Mouse (Mus musculus) megakaryocyte, adult 5-6 weeks (primary cell): Measurements from ENCODE around the gene Klf12. TPM values are rescaled to one million over a fixed set of nuclear protein-coding genes. Genes with fewer than 3 reads are reported as not detected.

ENCODE experiments used
- ATAC-seq: 2 replicates; pipeline ENCODE4 v1.8.0; 2016; ENCODE audit warnings: mild to moderate bottlenecking, inconsistent platforms; ENCODE audit not compliant: poor library complexity, severe bottlenecking
- total RNA-seq, 2 experiments: library from RNA; stranded (forward) in 1 of 2; stranded (reverse) in 1 of 2; fragments of 153-499, 151-499 nt in 1 of 2; fragments of 221-1000, 200-1000 nt in 1 of 2; gene quantifications; 2 replicates each; pipeline versions ENCODE4 v1.2.3 to v1.2.4; 2015 to 2017

The Klf12 gene
- total RNA-seq, 2 experiments from 2014 or later = 0.11 TPM; not detected in 1

- no peak for ATAC-seq
These were observed 230.3 kb downstream of the Klf12 start for GRCm38 (mm10) chr14:100054150-100054549.

GRCm38 (mm10) chr14:100053456-100053855, 231.0 kb downstream of the Klf12 start:
- ATAC-seq = no peak

DNA sequence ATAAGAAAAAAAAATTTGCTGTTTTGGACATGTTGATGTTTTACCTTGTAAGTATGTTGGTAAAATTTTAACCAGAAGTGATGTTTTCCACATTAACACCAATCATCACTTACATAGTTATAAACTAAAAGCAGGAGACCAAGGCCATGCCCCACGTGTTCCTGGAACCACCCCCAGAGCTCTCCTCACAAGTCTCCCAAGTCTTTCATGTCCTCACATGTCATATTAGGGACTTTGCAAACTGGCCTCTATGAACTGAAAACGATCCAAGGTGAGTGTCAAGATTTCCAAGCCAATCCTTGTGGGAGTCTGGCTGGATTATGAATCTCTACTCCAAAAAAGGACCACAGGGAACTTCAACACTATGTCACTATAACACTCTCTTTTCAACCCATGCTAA, 231.6 kb downstream of the Klf12 start:
- no peak for ATAC-seq

DNA sequence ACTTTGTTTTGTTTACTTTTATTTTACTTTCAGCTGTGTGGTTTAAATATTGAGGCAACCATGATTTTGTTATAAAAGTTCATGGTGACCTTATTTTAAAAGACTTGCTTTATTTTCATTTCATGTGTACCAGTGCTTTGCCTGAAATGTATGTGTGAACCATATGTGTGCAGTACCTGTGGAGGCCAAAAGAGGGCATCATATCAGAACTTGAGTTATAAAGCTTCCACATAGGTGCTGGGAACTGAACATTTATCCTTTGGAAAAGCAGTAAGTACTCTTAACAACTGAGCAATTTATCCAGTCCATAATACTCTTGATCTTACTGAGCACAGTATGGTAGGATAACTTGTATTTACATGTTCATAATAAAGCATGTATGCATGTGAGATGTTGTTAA, 239.0 kb downstream of the Klf12 start:
- ATAC-seq = no peak

DNA sequence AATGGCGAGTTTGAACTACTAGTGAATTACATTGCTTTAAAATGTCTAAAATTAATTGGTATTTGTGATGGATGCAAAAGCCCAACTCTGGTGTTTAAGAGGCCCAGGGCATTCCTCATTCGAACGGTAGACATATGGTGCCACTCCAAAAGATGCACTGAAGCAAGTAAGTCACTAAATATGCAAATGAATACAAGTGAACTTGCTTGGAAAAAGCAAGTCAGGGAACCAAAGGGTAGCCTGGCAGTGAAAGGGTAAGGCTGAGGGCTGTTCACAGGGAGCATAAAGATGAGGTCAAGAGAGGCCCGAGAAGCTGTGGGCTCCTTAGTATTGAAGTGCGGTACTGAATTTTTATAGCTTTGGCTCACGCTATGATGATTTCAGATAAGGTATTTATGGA, 242.7 kb downstream of the Klf12 start:
- ATAC-seq = no peak

DNA sequence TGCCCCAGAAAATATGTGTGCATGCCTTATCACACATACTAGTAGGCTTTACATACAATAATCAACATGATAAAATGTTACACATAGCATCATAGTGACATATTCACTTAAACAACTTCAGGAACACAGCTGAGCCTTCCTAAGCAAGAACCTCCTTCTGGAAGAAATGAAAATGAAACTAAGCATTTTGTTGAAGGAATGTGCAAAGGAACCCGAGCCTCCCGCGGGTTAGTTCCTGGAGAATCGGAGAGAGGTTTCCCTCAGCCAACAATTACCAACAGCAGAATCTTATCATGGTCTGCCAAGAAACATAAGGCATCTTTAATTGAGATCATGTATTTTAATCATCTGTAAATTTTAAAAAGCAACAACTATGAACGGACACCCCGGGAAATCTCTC, 257.8 kb downstream of the Klf12 start:
- no peak for ATAC-seq

- peak; percentile 52 for ATAC-seq
These were observed 267.3 kb downstream of the Klf12 start for GRCm38 (mm10) chr14:100017219-100017618.

GRCm38 (mm10) chr14:100010525-100010924, 274.0 kb downstream of the Klf12 start:
- no peak for ATAC-seq

DNA sequence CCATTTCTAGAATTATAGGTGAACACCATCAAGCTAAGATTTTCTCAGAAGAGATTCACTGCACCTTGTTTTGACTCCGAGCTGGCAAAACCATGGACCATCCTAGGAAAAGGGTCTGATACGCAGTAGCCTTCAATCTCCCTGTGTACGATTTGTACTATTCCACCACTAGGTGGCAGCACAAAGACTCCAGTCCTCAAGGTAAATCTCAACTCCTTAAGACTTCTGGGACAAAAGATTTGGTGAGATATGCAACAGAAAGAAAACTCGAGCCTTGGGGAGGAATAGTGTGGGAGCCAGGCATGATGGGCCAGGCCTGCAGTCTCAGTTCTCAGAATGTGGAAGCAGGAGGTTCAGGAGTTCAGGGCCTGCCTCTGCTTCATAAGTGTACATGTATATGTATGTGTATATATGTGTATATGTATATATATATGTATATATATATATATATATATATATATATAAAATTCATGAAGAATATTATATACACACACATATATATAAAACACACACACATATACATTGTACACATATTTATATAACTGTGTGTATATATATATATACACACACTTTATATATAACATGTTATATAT, 274.6 kb downstream of the Klf12 start:
- ATAC-seq = peak; percentile 52; the same call in 1 of the 2 replicates

- ATAC-seq = no peak
These were observed 301.0 kb downstream of the Klf12 start for GRCm38 (mm10) chr14:99983510-99983909.

DNA sequence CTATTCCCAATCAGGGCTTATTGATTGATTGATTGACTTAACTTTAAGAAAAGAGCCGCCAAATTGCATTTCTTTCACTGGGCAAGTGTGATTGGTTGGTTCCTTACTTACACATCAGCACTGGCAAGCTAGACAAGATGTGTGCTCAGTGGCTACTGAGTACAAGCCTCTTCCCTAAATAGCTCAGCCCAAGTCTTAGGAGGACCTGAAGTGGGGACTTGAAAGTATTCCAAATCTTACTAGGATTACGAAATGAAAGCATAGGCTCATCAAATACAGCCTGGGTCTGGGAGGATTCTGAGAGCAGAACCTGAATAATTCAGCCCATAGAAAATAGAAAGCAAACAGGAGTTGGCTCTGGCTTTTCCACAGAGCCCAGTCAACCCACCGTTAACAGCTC, 303.3 kb downstream of the Klf12 start:
- no peak for ATAC-seq

DNA sequence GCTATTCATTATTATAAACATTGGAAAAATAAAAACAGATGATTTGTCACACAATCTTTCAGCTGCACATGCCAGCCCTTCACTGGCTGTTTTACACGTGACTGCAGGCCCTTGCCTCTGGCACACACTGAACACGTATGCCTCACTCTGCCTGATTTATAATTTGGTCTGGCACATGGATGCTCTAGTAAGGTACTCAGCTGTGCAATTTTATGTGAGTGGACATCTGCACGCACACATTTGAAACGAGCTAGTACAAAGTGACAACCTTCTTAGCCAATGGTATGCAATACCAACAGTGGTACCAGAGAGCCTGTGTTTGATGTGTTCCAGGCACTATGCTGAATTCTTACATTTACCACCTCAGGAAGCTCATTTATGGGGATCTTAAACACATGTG, 316.6 kb downstream of the Klf12 start:
- ATAC-seq = no peak

- ATAC-seq = no peak
These were observed 323.8 kb downstream of the Klf12 start for GRCm38 (mm10) chr14:99960500-99961229.

- no peak for ATAC-seq
These were observed 329.3 kb downstream of the Klf12 start for GRCm38 (mm10) chr14:99955133-99955532.

DNA sequence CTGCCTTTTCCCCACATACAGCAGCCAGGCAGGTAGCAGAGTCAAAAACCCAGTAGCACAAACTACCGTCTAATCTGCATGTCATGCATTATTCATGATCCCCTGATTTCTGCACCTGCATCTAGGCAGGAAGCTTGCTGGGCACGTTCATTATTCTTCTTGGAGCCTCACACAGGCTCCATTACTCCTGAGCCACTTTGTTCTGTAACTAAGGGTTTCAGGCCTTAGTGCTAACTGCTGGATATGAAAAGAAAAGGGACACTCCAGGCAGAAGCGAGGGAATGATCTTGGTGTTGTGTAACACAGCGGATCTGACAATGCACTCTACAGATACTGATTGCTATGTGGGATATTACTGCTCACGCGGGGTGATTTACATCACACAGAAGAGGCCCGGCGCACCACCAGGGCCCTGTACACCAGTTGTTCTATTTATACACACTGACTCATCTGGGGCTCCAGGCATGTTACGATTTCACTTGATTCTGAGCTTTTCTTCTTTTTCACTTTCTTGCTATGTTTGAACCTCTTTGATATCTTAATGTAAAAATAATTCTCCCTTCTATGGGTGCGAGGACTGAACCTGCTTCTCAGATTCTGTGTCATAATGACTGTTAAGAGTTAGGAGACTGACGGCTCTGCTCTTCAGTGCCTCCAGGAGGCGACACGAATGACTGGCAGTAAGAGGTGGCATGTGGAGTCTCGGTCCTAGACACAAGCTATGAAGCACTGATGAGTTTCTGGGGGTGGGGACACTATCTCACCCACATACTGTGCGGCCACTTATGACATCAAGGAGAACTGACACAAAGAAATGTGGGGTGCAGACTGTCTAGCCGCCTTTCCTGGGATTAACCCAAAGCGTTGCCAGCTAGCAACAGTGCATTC, 340.0 kb downstream of the Klf12 start:
- ATAC-seq = no peak

- peak; percentile 56 for ATAC-seq
These were observed 341.3 kb downstream of the Klf12 start for GRCm38 (mm10) chr14:99943156-99943555.

- ATAC-seq = 0 out of 2 replicates have a peak, but pooled peaks have one; percentile 48
These were observed 351.0 kb downstream of the Klf12 start for GRCm38 (mm10) chr14:99933456-99933855.

GRCm38 (mm10) chr14:99931879-99932278, 352.6 kb downstream of the Klf12 start:
- ATAC-seq = peak; percentile 77

GRCm38 (mm10) chr14:99911912-99912311, 372.6 kb downstream of the Klf12 start:
- ATAC-seq = no peak

DNA sequence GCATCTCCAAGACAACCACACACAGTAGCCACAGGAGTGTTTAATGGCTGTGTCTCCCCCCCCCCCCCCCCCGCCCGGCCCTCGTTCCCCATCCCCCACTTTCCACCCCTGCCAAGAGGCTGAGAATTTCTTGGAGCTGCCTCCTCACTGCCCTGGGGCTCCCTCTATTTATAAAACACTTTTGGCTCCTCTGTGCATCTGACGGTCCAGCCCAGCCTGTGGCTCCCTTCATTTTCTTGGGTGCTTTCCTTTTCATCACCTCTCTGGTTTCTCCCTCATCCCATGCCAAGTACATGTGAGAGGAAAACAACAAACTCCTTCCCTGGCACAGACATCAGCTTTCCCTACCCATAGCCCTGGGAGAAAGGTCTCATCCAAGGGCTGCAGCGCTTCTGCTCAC, 373.6 kb downstream of the Klf12 start:
- ATAC-seq = no peak

GRCm38 (mm10) chr14:99900902-99901301, 383.6 kb downstream of the Klf12 start:
- ATAC-seq = no peak

DNA sequence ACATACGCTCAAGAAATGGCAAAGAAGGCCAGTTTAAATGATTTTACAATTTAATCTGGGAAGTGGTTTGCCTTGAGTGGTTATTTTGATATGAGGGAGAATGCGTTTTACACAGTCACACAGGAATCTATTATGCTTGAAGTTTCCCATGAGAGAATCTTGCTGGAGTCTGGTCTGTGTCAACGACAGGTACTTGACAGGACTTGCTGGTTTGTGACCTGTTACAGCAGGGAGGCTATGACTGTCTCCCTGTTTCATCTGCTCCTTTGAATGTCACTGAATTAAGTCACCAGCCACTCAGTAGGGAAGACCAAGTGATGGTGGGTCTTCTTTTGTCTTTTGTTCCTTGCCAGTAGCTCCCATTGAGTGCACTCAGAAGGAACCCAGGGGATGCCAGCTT, 385.6 kb downstream of the Klf12 start:
- no peak for ATAC-seq
